ENCODE assay signal across 17 mouse cellular contexts in genomic region chr17:43058277-43059025, GRCm38 (mm10). TPM values are rescaled to one million over a fixed set of nuclear protein-coding genes. Genes with fewer than 3 reads are reported as not detected.
A peak's percentile ranks its signal among the peaks of the same experiment; 100 is the strongest.
DNase-seq lines count a peak whose midpoint lies in the region; ATAC-seq and TF ChIP-seq lines count a peak whose summit lies in the region.
"Had no signal": no experiment of that assay in that cellular context is flagged by ENCODE, and none has a peak within 500 bp of the region (broad histone marks: within the 10 kb centered on the region; RNA-seq: fewer than 3 reads in every experiment).

No protein-coding gene starts in this region.

- no peaks in the 10 kb centered on the region for H3K9me3 ChIP-seq in liver, embryonic 13.5 days (replicated peaks)
- H3K9me3 ChIP-seq: forebrain, embryonic 12.5 days; hindbrain, embryonic 13.5 days had no signal

- WGBS in lung, adult 2 months: 50% methylated on average over 11 of the region's 11 CpGs
- WGBS in liver, embryonic 13.5 days (ENCODE audit: insufficient replicate concordance): 17% methylated on average over 11 of the region's 11 CpGs

- peaks cover 56% of the 10 kb centered on the region for H3K36me3 ChIP-seq in liver, embryonic 13.5 days
- H3K36me3 ChIP-seq: forebrain, embryonic 12.5 days had no signal

- DNase-seq in lung, postnatal 36 days: peak; percentile 34
- no peak for DNase-seq in lung, adult 2 months
- DNase-seq in c-Kit-positive CD71-positive TER-119-negative erythroid progenitor cells, embryonic 14.5 days (ENCODE audit: low read depth): peak; percentile 29
- DNase-seq in liver, embryonic 13.5 days: peak; percentile 34
- no peak for DNase-seq in left cerebral cortex, adult 18-20 months (ENCODE audit: low spot score in 2 of 2)
- DNase-seq in right cerebral cortex, postnatal 25 days: no peak
- no peak for DNase-seq in embryo, embryonic 11 days
- DNase-seq: adrenal gland, adult 2 months; cerebellum, adult 11 months; heart, adult 2 months; kidney, adult 18-20 months; kidney, postnatal 4 days; left cerebral cortex, postnatal 4 days; lung, postnatal 10 days had no signal

- H3K4me1 ChIP-seq in lung, adult 2 months (ENCODE audit: control insufficient read depth, insufficient read depth, low read length): peaks cover 5% of the 10 kb centered on the region
- peaks cover 57% of the 10 kb centered on the region for H3K4me1 ChIP-seq in liver, embryonic 13.5 days (replicated peaks)
- H3K4me1 ChIP-seq: forebrain, embryonic 12.5 days had no signal

- no peaks in the 10 kb centered on the region for H3K27me3 ChIP-seq in liver, embryonic 13.5 days
- H3K27me3 ChIP-seq: forebrain, embryonic 12.5 days; hindbrain, embryonic 13.5 days had no signal

- TF ChIP-seq CTCF in lung, adult 2 months (IDR thresholded peaks at IDR 0.05; ENCODE audit: insufficient read depth, low read length): no peak

- H3K27ac ChIP-seq in liver, embryonic 13.5 days: peak overlapping the region; percentile 77
- H3K27ac ChIP-seq: forebrain, embryonic 12.5 days; heart, adult 2 months; hindbrain, embryonic 13.5 days had no signal

- H3K9ac ChIP-seq in liver, embryonic 13.5 days: peak overlapping the region; percentile 42; the same call in 1 of the 2 replicates
- H3K9ac ChIP-seq: forebrain, embryonic 12.5 days; hindbrain, embryonic 13.5 days had no signal

- TF ChIP-seq POLR2A in lung, adult 2 months (IDR thresholded peaks at IDR 0.05; ENCODE audit: borderline replicate concordance, extremely low read depth, low read depth, low read length): no peak

- ATAC-seq in liver, embryonic 13.5 days (ENCODE audit: low read depth): peak; percentile 90
- ATAC-seq in monocyte, adult 5-6 weeks (replicated peaks; ENCODE audit: insufficient number of reproducible peaks, low FRiP score, low TSS enrichment, poor library complexity, severe bottlenecking): peak; percentile 98

- peak overlapping the region; percentile 46 for H3K4me2 ChIP-seq in liver, embryonic 13.5 days
- H3K4me2 ChIP-seq: forebrain, embryonic 12.5 days; hindbrain, embryonic 13.5 days had no signal

- H3K4me3 ChIP-seq in lung, adult 2 months (replicated peaks; ENCODE audit: extremely low read depth, low read depth, low read length): no peak overlapping the region
- H3K4me3 ChIP-seq in liver, embryonic 13.5 days (replicated peaks): no peak overlapping the region; the same call in 1 of the 2 replicates
- H3K4me3 ChIP-seq: forebrain, embryonic 12.5 days; heart, adult 2 months; hindbrain, embryonic 13.5 days had no signal

RNA-seq across cellular contexts. Expression of gene Tnfrsf21, which starts 42.1 kb away (rescaled TPM):
- polyA plus RNA-seq in lung, adult 2 months (2012; rRNA removed): 29.5 and 29.7 TPM in 2 replicates
- polyA plus RNA-seq in liver, embryonic 13.5 days (2015; fragmentation: Nextera tagmentation; extraction: Ambion mirVana): 25.6 and 28.7 TPM in 2 replicates
- 55.9 to 74.6 TPM (median 67.4 TPM) in 3 replicates for total RNA-seq in monocyte, adult 5-6 weeks (2017)
- total RNA-seq in left cerebral cortex, adult 18-20 months (2021): 10 to 100 TPM; 79.0 to 82.4 TPM

Comparison
In these comparisons a context has a peak if more than half of its experiments do, and no peak if none do; other contexts are left out.
1. DNase-seq: peak in lung, postnatal 36 days (single experiment), c-Kit-positive CD71-positive TER-119-negative erythroid progenitor cells, embryonic 14.5 days (single experiment) and liver, embryonic 13.5 days (single experiment); none in lung, adult 2 months (single experiment), left cerebral cortex, adult 18-20 months (0 of 2), right cerebral cortex, postnatal 25 days (single experiment) and embryo, embryonic 11 days (single experiment).